Mouse (Mus musculus) heart, embryonic 14.5 days (tissue): ENCODE data around the gene Gm14548. TPM values are rescaled to one million over a fixed set of nuclear protein-coding genes. Genes with fewer than 3 reads are reported as not detected.
"Not testable (repeated sequence)": the region's sequence is repeated elsewhere in the genome, so short reads cannot be mapped to it uniquely, and the experiment has no call there.

Experiments used
- ATAC-seq: fragments of 200-750 bp; cut with Nextera tagmentation; 2 replicates; pipeline ENCODE4 v1.8.0; 2017; ENCODE audit warnings: low read depth, moderate TSS enrichment; ENCODE audit not compliant: insufficient number of reproducible peaks, insufficient read depth, low FRiP score
- H3K27ac ChIP-seq, 2 experiments: fragments of 200-500 bp in 1 of 2; fragments of 300-500 bp in 1 of 2; sonication (generic) in 1 of 2; replicated peaks in 1 of 2; 2 replicates each; pipeline ENCODE4 v1.5.1; 2012 to 2014; ENCODE audit warnings: low read depth in 2 of 2, low read length in 2 of 2, control low read depth in 1 of 2, mild to moderate bottlenecking in 1 of 2, mixed read lengths in 1 of 2; ENCODE audit not compliant: control insufficient read depth in 1 of 2, insufficient read depth in 1 of 2
- H3K27me3 ChIP-seq: fragments of 300-500 bp; sonication (generic); 2 replicates; pipeline ENCODE4 v1.6.1; 2014; ENCODE audit warnings: mild to moderate bottlenecking, low read length, control low read depth; ENCODE audit not compliant: control insufficient read depth, insufficient read depth
- H3K36me3 ChIP-seq: fragments of 300-500 bp; sonication (generic); 2 replicates; pipeline ENCODE4 v1.6.1; 2014; ENCODE audit warnings: mild to moderate bottlenecking, control low read depth, low read length, mixed read lengths; ENCODE audit not compliant: control insufficient read depth, insufficient read depth
- H3K4me1 ChIP-seq, 2 experiments: fragments of 200-500 bp in 1 of 2; fragments of 300-500 bp in 1 of 2; sonication (generic) in 1 of 2; 2 replicates each; pipeline ENCODE4 v1.6.1; 2012 to 2014; ENCODE audit warnings: low read length in 2 of 2, control low read depth in 1 of 2, mixed read lengths in 1 of 2; ENCODE audit not compliant: control insufficient read depth in 2 of 2, insufficient read depth in 2 of 2
- H3K4me2 ChIP-seq: fragments of 300-500 bp; sonication (generic); 2 replicates; pipeline ENCODE4 v1.6.1; 2014; ENCODE audit warnings: mild to moderate bottlenecking, low read length
- H3K4me3 ChIP-seq, 2 experiments: fragments of 200-500 bp in 1 of 2; fragments of 300-500 bp in 1 of 2; sonication (generic) in 1 of 2; 2 replicates each; pipeline ENCODE4 v1.5.1; 2012 to 2014; ENCODE audit warnings: low read length in 2 of 2, mild to moderate bottlenecking in 2 of 2, control low read depth in 1 of 2, low read depth in 1 of 2, moderate library complexity in 1 of 2; ENCODE audit not compliant: control insufficient read depth in 1 of 2, insufficient read depth in 1 of 2
- H3K9ac ChIP-seq: fragments of 300-500 bp; sonication (generic); 2 replicates; pipeline ENCODE4 v1.6.1; 2014; ENCODE audit warnings: mild to moderate bottlenecking, low read length
- H3K9me3 ChIP-seq: fragments of 300-500 bp; sonication (generic); 2 replicates; pipeline ENCODE4 v1.6.1; 2016; ENCODE audit warnings: low read length, control low read depth; ENCODE audit not compliant: control insufficient read depth
- WGBS: fragments of 180-500 bp; shearing (Covaris S2); extraction: QIAGEN DNeasy Blood & Tissue Kit; methylation state at CpG from one replicate; pipeline ENCODE4 v1.1.7; 2014; 5-methylcytosine and 5-hydroxymethylcytosine counted together
- polyA plus RNA-seq: library from polyadenylated mRNA; unstranded; fragments of >200 nt; fragmentation: Nextera tagmentation; extraction: Ambion mirVana; gene quantifications from 2 replicates; pipeline ENCODE4 v1.2.1, GENCODE M21; 2014

Gm14548 gene
- polyA plus RNA-seq, 1 experiment from 2014 or later: not detected

DNA sequence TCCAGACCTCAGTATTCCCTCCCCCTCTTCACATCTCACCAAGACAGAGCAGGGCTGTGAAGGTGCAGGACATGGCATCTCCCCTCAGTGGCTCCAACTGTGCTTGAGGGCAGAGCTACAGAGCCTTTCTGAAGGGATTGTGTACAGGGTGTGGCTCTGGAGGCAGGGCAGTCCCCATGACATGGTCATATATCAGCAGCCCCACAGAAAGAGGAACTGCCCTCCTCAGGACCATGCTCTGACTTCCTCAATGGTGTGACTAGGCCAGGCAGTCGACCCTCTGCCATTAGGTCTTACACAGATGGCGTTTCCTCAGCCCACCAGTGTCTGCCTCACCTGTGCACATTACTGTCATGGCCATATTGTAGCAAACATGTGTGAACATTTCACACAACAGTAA, 53.0 kb downstream of the Gm14548 start, which contains the start of gene Pira2:
TSS of gene Pira2 (minus strand) at position 101 of the 400 bp plus-strand sequence.
- not testable (repeated sequence) for ATAC-seq, H3K9ac ChIP-seq, H3K27me3 ChIP-seq, H3K27ac ChIP-seq, H3K4me2 ChIP-seq, H3K4me1 ChIP-seq, H3K36me3 ChIP-seq, H3K9me3 ChIP-seq, H3K4me3 ChIP-seq
- WGBS: no CpG with 5 or more reads among the region's 2 CpGs

- H3K4me2 ChIP-seq, H3K36me3 ChIP-seq, H3K4me1 ChIP-seq, H3K4me3 ChIP-seq, H3K9me3 ChIP-seq, H3K27me3 ChIP-seq, ATAC-seq, H3K9ac ChIP-seq, H3K27ac ChIP-seq: not testable (repeated sequence)
- no CpG with 5 or more reads among the region's 1 CpGs for WGBS
Observed at GRCm38 (mm10) chr7:3837854-3838253, 60.1 kb downstream of the Gm14548 start.

Other genes starting within 250 kb of the Gm14548 start
- gene Leng1, start 232.3 kb downstream of the Gm14548 start, polyA plus RNA-seq: 15.5 and 16.0 TPM in 2 replicates
- gene Tmc4, start 220.6 kb downstream of the Gm14548 start, polyA plus RNA-seq: 2.9 and 3.9 TPM in 2 replicates
- gene Tsen34, start 205.3 kb downstream of the Gm14548 start, polyA plus RNA-seq: 205 and 234 TPM in 2 replicates
- 25.5 and 28.4 TPM in 2 replicates for gene Mboat7, start 204.6 kb downstream of the Gm14548 start, polyA plus RNA-seq
- 914 and 1,003 TPM in 2 replicates for gene Rps9, start 194.1 kb downstream of the Gm14548 start, polyA plus RNA-seq
- 0.27 and 0.97 TPM in 2 replicates for gene Pirb, start 177.7 kb downstream of the Gm14548 start, polyA plus RNA-seq
- not detected in 2 replicates for gene Gm15448, start 72.4 kb downstream of the Gm14548 start, polyA plus RNA-seq
- 0.15 TPM in 2 replicates for gene Pira2, start 53.1 kb downstream of the Gm14548 start, polyA plus RNA-seq
- 0.11 TPM in 1 of 2 replicates, not detected in the other for gene Lilra6, start 17.4 kb upstream of the Gm14548 start, polyA plus RNA-seq
- gene Lair1, start 165.1 kb upstream of the Gm14548 start, polyA plus RNA-seq: 0.99 and 2.3 TPM in 2 replicates
- 0.70 and 0.72 TPM in 2 replicates for gene Ttyh1, start 221.3 kb upstream of the Gm14548 start, polyA plus RNA-seq
- gene Leng8, start 238.9 kb upstream of the Gm14548 start, polyA plus RNA-seq: 27.0 and 43.6 TPM in 2 replicates